Mouse (Mus musculus) small intestine, adult 2 months (tissue): Measurements from ENCODE around the gene Knstrn.

ENCODE experiments used
- CTCF ChIP-seq: fragments of 200-500 bp; IDR thresholded peaks from 2 replicates; pipeline ENCODE4 v1.5.1; 2012; ENCODE audit warnings: low read depth, mild to moderate bottlenecking, control low read depth, inconsistent platforms, low read length, moderate library complexity, mixed read lengths; ENCODE audit not compliant: insufficient replicate concordance, insufficient read length; ENCODE audit errors: extremely low read depth
- POLR2A ChIP-seq: fragments of 200-500 bp; IDR thresholded peaks from 2 replicates; pipeline ENCODE4 v1.6.1; 2012; ENCODE audit warnings: low read depth, mild to moderate bottlenecking, control low read depth, inconsistent platforms, low read length, moderate library complexity

DNA sequence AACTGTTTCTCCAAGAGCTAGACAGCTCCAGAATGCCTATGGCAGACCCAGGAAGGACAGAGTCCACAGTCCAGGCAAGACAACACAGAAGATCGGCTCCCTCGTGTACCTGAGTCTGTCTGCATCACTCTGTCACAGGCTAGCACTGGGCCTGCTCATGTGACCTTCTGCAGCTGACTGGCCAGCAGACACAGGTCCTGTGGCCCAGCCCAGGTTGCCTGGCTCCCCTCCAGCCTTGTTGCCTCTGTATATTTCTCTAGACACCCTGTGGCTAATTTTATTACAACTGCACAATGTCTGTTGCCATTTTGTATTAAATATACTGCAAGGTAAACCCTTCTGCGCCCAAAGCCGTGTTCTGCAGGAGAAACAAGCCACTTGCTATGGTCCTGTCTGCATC lies 67.2 kb downstream of the Knstrn start:
- TF ChIP-seq CTCF (no peak), POLR2A (no peak)
